Mouse (Mus musculus) liver, postnatal 0 days (tissue): ENCODE results near the gene Nfya. TPM values are rescaled to one million over a fixed set of nuclear protein-coding genes. Genes with fewer than 3 reads are reported as not detected.

ENCODE experiments used
- ATAC-seq: fragments of 200-750 bp; cut with Nextera tagmentation; 2 replicates; pipeline ENCODE4 v1.8.0; 2017; ENCODE audit warnings: mild to moderate bottlenecking, moderate library complexity
- DNase-seq: peaks from one replicate; pipeline ENCODE4 v3.0.0-alpha.2; 2016
- H3K27ac ChIP-seq: fragments of 300-500 bp; sonication (generic); 2 replicates; pipeline ENCODE4 v1.5.1; 2014; ENCODE audit warnings: antibody characterized with exemption, moderate library complexity, mild to moderate bottlenecking, low read depth
- H3K27me3 ChIP-seq: fragments of 300-500 bp; sonication (generic); 2 replicates; pipeline ENCODE4 v1.6.1; 2014; ENCODE audit warnings: low read length, control low read depth, mixed read lengths; ENCODE audit not compliant: insufficient read depth
- H3K36me3 ChIP-seq: fragments of 300-500 bp; sonication (generic); replicated peaks from 2 replicates; pipeline ENCODE4 v1.6.1; 2014; ENCODE audit warnings: mild to moderate bottlenecking, control low read depth, low read length, moderate library complexity, mixed read lengths; ENCODE audit not compliant: insufficient read depth
- H3K4me1 ChIP-seq: fragments of 300-500 bp; sonication (generic); 2 replicates; pipeline ENCODE4 v1.6.1; 2014; ENCODE audit warnings: antibody characterized with exemption, mild to moderate bottlenecking, control low read depth; ENCODE audit not compliant: insufficient read depth
- H3K4me2 ChIP-seq: fragments of 300-500 bp; sonication (generic); 2 replicates; pipeline ENCODE4 v1.6.1; 2014; ENCODE audit warnings: low read depth, mild to moderate bottlenecking, low read length, moderate library complexity, mixed read lengths
- H3K4me3 ChIP-seq: fragments of 300-500 bp; sonication (generic); 2 replicates; pipeline ENCODE4 v1.5.1; 2014; ENCODE audit warnings: low read depth, low read length
- H3K9ac ChIP-seq: fragments of 300-500 bp; sonication (generic); replicated peaks from 2 replicates; pipeline ENCODE4 v1.6.1; 2014; ENCODE audit warnings: mild to moderate bottlenecking, moderate library complexity
- H3K9me3 ChIP-seq: fragments of 300-500 bp; sonication (generic); 2 replicates; pipeline ENCODE4 v1.6.1; 2016; ENCODE audit warnings: mild to moderate bottlenecking, control low read depth, low read length, mixed read lengths
- CTCF ChIP-seq: sonication (generic); IDR thresholded peaks from 2 replicates; pipeline ENCODE4 v1.5.1; 2016; ENCODE audit warnings: antibody characterized with exemption, low read depth
- EP300 ChIP-seq: IDR thresholded peaks from 2 replicates; pipeline ENCODE4 v1.6.1; 2016; ENCODE audit warnings: antibody characterized with exemption, low read depth, mild to moderate bottlenecking
- WGBS: fragments of 180-500 bp; shearing (Covaris S2); extraction: QIAGEN DNeasy Blood & Tissue Kit; methylation state at CpG from one replicate; pipeline ENCODE4 v1.1.7; 2014; ENCODE audit not compliant: insufficient replicate concordance; 5-methylcytosine and 5-hydroxymethylcytosine counted together
- polyA plus RNA-seq: library from polyadenylated mRNA; unstranded; fragments of >200 nt; fragmentation: Nextera tagmentation; extraction: Ambion mirVana; gene quantifications from 2 replicates; pipeline ENCODE4 v1.2.1, GENCODE M21; 2015

Nfya gene
- polyA plus RNA-seq, 1 experiment from 2014 or later = 3.7 TPM

GRCm38 (mm10) chr17:48365511-48366155 is 44.1 kb downstream of the Nfya start:
- Histone ChIP-seq H3K36me3 (no peaks in the 10 kb centered on the region), H3K4me1 (no peaks in the 10 kb centered on the region), H3K4me3 (no peak overlapping the region), H3K27me3 (no peaks in the 10 kb centered on the region), H3K9me3 (no peaks in the 10 kb centered on the region), H3K9ac (no peak overlapping the region), H3K27ac (no peak overlapping the region), H3K4me2 (no peak overlapping the region)
- DNase-seq (no peak), ATAC-seq (no peak)
- TF ChIP-seq EP300 (no peak), CTCF (no peak)
- WGBS = 78% methylated on average over 9 of the region's 9 CpGs

GRCm38 (mm10) chr17:48363421-48363965 is 46.2 kb downstream of the Nfya start:
- Histone ChIP-seq H3K36me3 (no peaks in the 10 kb centered on the region), H3K9me3 (no peaks in the 10 kb centered on the region), H3K4me2 (no peak overlapping the region), H3K4me3 (no peak overlapping the region), H3K9ac (no peak overlapping the region), H3K4me1 (no peaks in the 10 kb centered on the region), H3K27ac (no peak overlapping the region), H3K27me3 (no peaks in the 10 kb centered on the region)
- 51% methylated on average over 6 of the region's 6 CpGs for WGBS
- DNase-seq = no peak
- ATAC-seq = no peak
- TF ChIP-seq EP300 (no peak), CTCF (no peak)

- Histone ChIP-seq H3K27ac (no peak overlapping the region), H3K9ac (no peak overlapping the region), H3K4me1 (no peaks in the 10 kb centered on the region), H3K36me3 (no peaks in the 10 kb centered on the region), H3K4me2 (no peak overlapping the region), H3K27me3 (no peaks in the 10 kb centered on the region), H3K4me3 (no peak overlapping the region), H3K9me3 (no peaks in the 10 kb centered on the region)
- WGBS = 80% methylated on average over 8 of the region's 8 CpGs
- DNase-seq (no peak), ATAC-seq (no peak)
- TF ChIP-seq CTCF (no peak), EP300 (no peak)
Observed at GRCm38 (mm10) chr17:48362966-48363365, 46.7 kb downstream of the Nfya start.

GRCm38 (mm10) chr17:48362346-48362745 is 47.4 kb downstream of the Nfya start:
- H3K36me3 ChIP-seq = no peaks in the 10 kb centered on the region
- 57% methylated on average over 3 of the region's 3 CpGs for WGBS
- H3K9me3 ChIP-seq = no peaks in the 10 kb centered on the region
- no peak for ATAC-seq
- no peaks in the 10 kb centered on the region for H3K27me3 ChIP-seq
- H3K9ac ChIP-seq = no peak overlapping the region
- no peak overlapping the region for H3K27ac ChIP-seq
- no peak for DNase-seq
- H3K4me3 ChIP-seq = no peak overlapping the region
- no peak for TF ChIP-seq CTCF
- TF ChIP-seq EP300 = no peak
- no peak overlapping the region for H3K4me2 ChIP-seq
- H3K4me1 ChIP-seq = no peaks in the 10 kb centered on the region

GRCm38 (mm10) chr17:48360462-48360861 is 49.2 kb downstream of the Nfya start:
- no peak overlapping the region for H3K9ac ChIP-seq
- no peaks in the 10 kb centered on the region for H3K9me3 ChIP-seq
- WGBS = 15% methylated on average over 4 of the region's 4 CpGs
- H3K4me1 ChIP-seq = no peaks in the 10 kb centered on the region
- H3K27ac ChIP-seq = no peak overlapping the region
- DNase-seq = no peak
- TF ChIP-seq CTCF = no peak
- no peak for TF ChIP-seq EP300
- no peak overlapping the region for H3K4me3 ChIP-seq
- no peak overlapping the region for H3K4me2 ChIP-seq
- H3K36me3 ChIP-seq = no peaks in the 10 kb centered on the region
- no peaks in the 10 kb centered on the region for H3K27me3 ChIP-seq
- peak; percentile 23; the same call in 1 of the 2 replicates for ATAC-seq

GRCm38 (mm10) chr17:48359616-48360015 is 50.1 kb downstream of the Nfya start, which contains the start of gene Treml1:
TSS of gene Treml1 (plus strand) at chr17:48359916.
- TF ChIP-seq EP300 (no peak), CTCF (no peak)
- no peaks in the 10 kb centered on the region for H3K9me3 ChIP-seq
- no peak within 1 kb of the TSS for H3K27ac ChIP-seq
- no peak for DNase-seq
- no peaks in the 10 kb centered on the region for H3K4me1 ChIP-seq
- no peak within 1 kb of the TSS for H3K4me3 ChIP-seq
- no peaks in the 10 kb centered on the region for H3K27me3 ChIP-seq
- WGBS = 54% methylated on average over 7 of the region's 7 CpGs
- no peak within 1 kb of the TSS for H3K9ac ChIP-seq
- H3K36me3 ChIP-seq = no peaks in the 10 kb centered on the region
- ATAC-seq = no peak
- no peak within 1 kb of the TSS for H3K4me2 ChIP-seq
